Mouse (Mus musculus): ENCODE measurements at regions not wholly inside any gene's neighbourhood (a gene's known extent, or its start where the extent isn't known, plus 50 kb on each side); places are given as distances from the start of the nearest gene placed in this dataset.

DNA sequence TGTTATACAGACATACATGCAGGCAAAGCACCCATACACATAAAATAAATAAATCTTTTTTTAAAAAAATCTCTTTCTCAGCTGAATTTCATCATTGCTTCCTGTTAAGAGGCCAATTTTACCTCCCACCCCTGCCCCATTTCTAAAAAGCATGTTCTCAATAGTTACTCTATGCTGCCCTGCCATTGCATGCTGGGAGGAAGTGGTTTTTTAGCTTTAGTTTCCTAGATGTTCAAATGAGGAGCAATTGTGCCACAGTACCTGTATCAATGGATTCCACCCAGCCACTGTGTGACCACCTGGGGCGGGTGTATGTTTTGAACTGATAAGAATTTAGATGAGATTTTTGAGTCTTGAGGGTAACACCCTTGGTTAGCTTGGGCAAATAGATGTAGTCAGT lies 53.3 kb upstream of the Prkcq start:
- in situ Hi-C loops (cut with MboI, MseI), result loop anchor here (5.0 to 10.0 kb wide), 2 partner anchors 44 to 106 kb away; no protein-coding TSS in a partner anchor

DNA sequence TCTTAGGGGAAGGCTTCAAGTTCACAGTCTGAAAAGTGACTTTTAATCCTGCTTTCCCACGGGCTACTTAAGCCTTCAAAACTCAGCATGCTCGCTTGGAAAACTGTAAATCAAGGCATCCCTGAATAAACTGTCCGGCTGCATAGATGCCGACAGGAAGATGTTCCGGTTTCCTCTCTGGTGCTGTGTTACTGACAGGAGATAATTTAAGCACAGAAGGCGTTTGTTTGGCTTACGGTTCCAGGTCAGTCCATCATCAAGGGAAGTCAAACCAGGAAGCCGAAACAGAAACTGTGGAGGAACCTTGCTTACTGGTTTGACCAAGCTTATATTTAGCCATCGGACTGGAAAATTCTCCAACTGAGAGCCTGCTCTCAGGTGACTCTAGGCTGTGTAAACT lies 52.6 kb upstream of the Prkcq start:
- in situ Hi-C loops (cut with MboI, MseI), result loop anchor here (5.0 to 10.0 kb wide), 2 partner anchors 43 to 106 kb away; no protein-coding TSS in a partner anchor
